In genomic region chr9:28569041-28569522, GRCm38 (mm10) we compare ENCODE assay signal across 10 mouse cellular contexts.
DNase-seq lines count a peak whose midpoint lies in the region; ATAC-seq and TF ChIP-seq lines count a peak whose summit lies in the region.
"Had no signal": no experiment of that assay in that cellular context is flagged by ENCODE, and none has a peak within 500 bp of the region (broad histone marks: within the 10 kb centered on the region; RNA-seq: fewer than 3 reads in every experiment).

No protein-coding gene starts in this region.

- WGBS in forebrain, embryonic 13.5 days, result 29% methylated on average over 8 of the region's 8 CpGs
- 32% methylated on average over 8 of the region's 8 CpGs for WGBS in forebrain, embryonic 12.5 days
- WGBS in thymus, adult 2 months, result 3% methylated on average over 8 of the region's 8 CpGs

- no peak for DNase-seq in layer of hippocampus, adult 2 months (ENCODE audit: low spot score in 2 of 2)
- no peak for DNase-seq in layer of hippocampus, adult 18-20 months (ENCODE audit: low spot score in 2 of 2)
- DNase-seq in cerebellum, adult 9-11 months, result peak; percentile 96
- no peak for DNase-seq in thymus, adult 2 months
- DNase-seq: B cell, adult 2 months; spleen, adult 18-20 months had no signal

- no peak overlapping the region; the same call in 1 of the 2 replicates for H3K27ac ChIP-seq in forebrain, embryonic 13.5 days
- H3K27ac ChIP-seq in forebrain, embryonic 12.5 days, result no peak overlapping the region
- peak overlapping the region; percentile 66 for H3K27ac ChIP-seq in layer of hippocampus, adult 2 months
- H3K27ac ChIP-seq in thymus, adult 2 months (ENCODE audit: control insufficient read depth, insufficient read depth, low read length), result no peak overlapping the region

- no peak overlapping the region for H3K4me3 ChIP-seq in forebrain, embryonic 13.5 days
- no peak overlapping the region for H3K4me3 ChIP-seq in forebrain, embryonic 12.5 days (replicated peaks)
- H3K4me3 ChIP-seq in layer of hippocampus, adult 2 months, result no peak overlapping the region
- no peak overlapping the region for H3K4me3 ChIP-seq in thymus, adult 2 months (ENCODE audit: control insufficient read depth, insufficient read depth, low read length)

- peaks cover 9% of the 10 kb centered on the region for H3K4me1 ChIP-seq in forebrain, embryonic 13.5 days
- peaks cover 4% of the 10 kb centered on the region; the same call in 1 of the 2 replicates for H3K4me1 ChIP-seq in forebrain, embryonic 12.5 days
- no peaks in the 10 kb centered on the region for H3K4me1 ChIP-seq in thymus, adult 2 months (replicated peaks; ENCODE audit: control insufficient read depth, insufficient read depth, low read length)

- TF ChIP-seq CTCF in layer of hippocampus, adult 2 months (conservative IDR thresholded peaks at IDR 0.05), result no peak
- no peak for TF ChIP-seq CTCF in thymus, adult 2 months (IDR thresholded peaks at IDR 0.05; ENCODE audit: borderline replicate concordance, control insufficient read depth, extremely low read depth, insufficient read depth, low read length, poor library complexity)

- no peak overlapping the region for H3K9ac ChIP-seq in forebrain, embryonic 13.5 days
- no peak overlapping the region for H3K9ac ChIP-seq in forebrain, embryonic 12.5 days

- no peak for TF ChIP-seq POLR2A in thymus, adult 2 months (IDR thresholded peaks at IDR 0.05; ENCODE audit: control insufficient read depth, extremely low read depth, insufficient read depth, low read length, poor library complexity)

- no peak overlapping the region for H3K4me2 ChIP-seq in forebrain, embryonic 13.5 days
- H3K4me2 ChIP-seq in forebrain, embryonic 12.5 days, result no peak overlapping the region

- peak; percentile 59 for ATAC-seq in forebrain, embryonic 13.5 days
- ATAC-seq in forebrain, embryonic 12.5 days (ENCODE audit: low FRiP score), result no peak
- peak; percentile 92 for ATAC-seq in megakaryocyte progenitor cell, adult 5-6 weeks (replicated peaks; ENCODE audit: poor library complexity)
- ATAC-seq in monocyte, adult 5-6 weeks (replicated peaks; ENCODE audit: insufficient number of reproducible peaks, low FRiP score, low TSS enrichment, poor library complexity, severe bottlenecking), result no peak

- H3K27me3 ChIP-seq in forebrain, embryonic 13.5 days, result no peaks in the 10 kb centered on the region
- no peaks in the 10 kb centered on the region for H3K27me3 ChIP-seq in forebrain, embryonic 12.5 days
- H3K27me3 ChIP-seq in thymus, adult 2 months (ENCODE audit: control insufficient read depth, insufficient read depth, low read length), result no peaks in the 10 kb centered on the region

- H3K36me3 ChIP-seq in forebrain, embryonic 13.5 days (ENCODE audit: poor library complexity, severe bottlenecking), result no peaks in the 10 kb centered on the region
- H3K36me3 ChIP-seq in forebrain, embryonic 12.5 days (replicated peaks), result no peaks in the 10 kb centered on the region
- H3K36me3 ChIP-seq in thymus, adult 2 months (ENCODE audit: control insufficient read depth, insufficient read depth, low read length), result no peaks in the 10 kb centered on the region

- no peaks in the 10 kb centered on the region for H3K9me3 ChIP-seq in forebrain, embryonic 13.5 days (replicated peaks)
- no peaks in the 10 kb centered on the region for H3K9me3 ChIP-seq in forebrain, embryonic 12.5 days

Comparison
In these comparisons a context has a peak if more than half of its experiments do, and no peak if none do; other contexts are left out.
1. ATAC-seq: peak in forebrain, embryonic 13.5 days (single experiment) and megakaryocyte progenitor cell, adult 5-6 weeks (single experiment); none in forebrain, embryonic 12.5 days (single experiment) and monocyte, adult 5-6 weeks (single experiment).